Mouse (Mus musculus): ENCODE measurements around the gene Styxl1.

DNA sequence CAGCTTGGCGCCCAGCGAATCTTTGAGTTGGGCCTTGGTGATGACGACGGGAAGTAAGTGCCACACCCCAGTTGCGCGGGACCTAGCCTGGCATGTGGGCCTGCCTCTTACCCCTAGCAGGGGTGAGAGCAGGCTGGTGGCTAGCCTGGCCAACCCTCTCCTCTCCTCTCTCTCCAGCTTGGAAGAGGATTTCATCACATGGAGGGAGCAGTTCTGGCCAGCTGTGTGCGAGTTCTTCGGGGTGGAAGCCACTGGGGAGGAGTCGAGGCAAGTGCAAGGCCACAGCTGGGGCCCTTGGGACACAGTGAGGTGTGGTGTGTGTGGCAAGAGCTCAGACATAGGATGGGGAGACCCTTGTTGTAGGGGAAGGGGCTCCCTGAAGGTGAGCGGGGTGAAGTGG is 47.3 kb downstream of the Styxl1 start:
- no peak for TF ChIP-seq EP300 (IDR thresholded peaks at IDR 0.05; ENCODE audit: insufficient read depth, low read depth, low read length)
- TF ChIP-seq CTCF (IDR thresholded peaks at IDR 0.05; ENCODE audit: low read depth, low read length), result no peak
- no peak for TF ChIP-seq POLR2A (IDR thresholded peaks at IDR 0.05; ENCODE audit: insufficient read depth, low read length)
